Mouse (Mus musculus) embryo, embryonic 9.5 days (tissue): ENCODE results near the gene Rnf186.
A peak's percentile ranks its signal among the peaks of the same experiment; 100 is the strongest.
"Not testable (repeated sequence)": the region's sequence is repeated elsewhere in the genome, so short reads cannot be mapped to it uniquely, and the experiment has no call there.

Experiments
- DNase-seq: peaks from one replicate; pipeline ENCODE4 v3.0.0-alpha.2; 2017; ENCODE audit errors: extremely low spot score

Gene Rnf186

DNA sequence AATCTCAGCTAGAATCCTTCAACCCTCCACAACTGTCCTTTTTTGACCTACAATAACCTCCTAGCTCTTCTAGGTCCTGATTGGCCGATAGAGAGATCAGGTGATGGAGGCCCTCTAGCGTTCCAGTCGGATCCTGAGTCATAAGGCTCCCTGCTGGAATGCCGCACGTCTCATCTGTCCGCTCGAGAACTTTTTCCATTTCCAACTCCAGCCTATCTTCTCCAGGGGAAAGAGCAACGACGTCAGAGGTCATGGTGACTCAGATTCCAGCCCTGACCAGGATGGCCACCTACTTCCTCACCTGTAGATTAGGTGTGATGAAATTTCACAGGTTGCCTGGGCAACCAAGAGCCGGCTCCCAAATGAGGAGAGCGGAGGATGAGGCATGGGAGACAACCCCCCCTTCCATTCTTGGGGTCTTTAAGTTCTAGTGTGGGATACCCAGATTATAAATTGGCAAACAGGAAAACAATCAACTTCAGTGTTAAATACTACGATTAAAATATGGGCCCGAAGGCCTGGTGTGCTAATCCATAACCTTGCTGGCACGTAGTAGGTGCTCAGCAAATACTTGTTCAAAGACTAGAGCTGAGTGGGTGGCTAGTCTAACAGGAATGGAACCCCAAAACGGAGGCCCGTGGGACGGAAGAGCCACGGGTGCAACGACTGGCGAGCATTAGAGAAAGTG, 5.4 kb downstream of the Rnf186 start:
- peak; percentile 52 for DNase-seq

DNA sequence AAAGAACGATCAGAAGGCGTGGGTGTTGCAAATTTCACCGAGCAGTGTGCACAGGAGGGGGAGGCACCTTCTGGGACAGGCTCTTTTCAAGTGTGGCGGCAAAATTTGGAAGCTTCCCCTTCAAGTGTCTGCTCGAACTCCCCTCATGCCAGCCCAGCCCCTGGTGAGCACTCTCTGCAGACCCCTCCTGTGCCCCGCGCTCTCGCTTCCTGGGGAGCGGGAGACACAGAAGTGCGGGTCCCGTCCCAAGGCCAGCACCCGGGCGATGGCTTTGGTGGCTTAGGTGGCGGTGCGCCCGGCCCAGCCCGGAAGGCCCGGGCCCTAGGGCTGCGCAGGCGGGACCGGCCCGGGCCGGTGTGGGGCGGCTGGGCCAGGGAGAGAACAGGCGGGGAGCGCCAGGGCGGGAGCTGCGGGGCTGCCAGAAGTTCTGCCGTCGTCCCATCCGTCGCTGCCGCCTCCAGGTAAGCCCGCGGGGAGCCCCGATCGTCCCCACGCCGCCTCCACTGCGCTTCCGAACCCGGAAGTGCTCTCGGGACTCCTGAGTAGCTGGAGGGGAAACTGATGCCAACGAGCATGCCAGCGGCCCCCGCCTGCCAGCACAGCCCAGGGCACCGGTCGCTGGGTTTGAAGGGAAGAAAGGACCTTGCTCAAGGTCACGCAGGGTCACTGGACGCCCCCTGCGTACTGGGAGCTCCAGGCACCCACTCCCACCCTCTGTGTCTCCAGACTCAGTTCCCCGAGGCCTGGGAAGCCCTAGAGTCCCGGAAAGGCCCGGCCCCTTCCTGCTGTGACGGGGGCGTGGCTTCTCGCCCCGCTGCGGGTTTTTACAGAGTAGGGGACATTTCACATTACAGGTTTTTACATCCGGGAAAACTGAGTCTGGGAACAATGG, 6.2 kb downstream of the Rnf186 start, which contains the start of gene Tmco4:
TSS of gene Tmco4 (plus strand) at position 62 of the 892 bp plus-strand sequence.
- DNase-seq: peak; percentile 74

DNA sequence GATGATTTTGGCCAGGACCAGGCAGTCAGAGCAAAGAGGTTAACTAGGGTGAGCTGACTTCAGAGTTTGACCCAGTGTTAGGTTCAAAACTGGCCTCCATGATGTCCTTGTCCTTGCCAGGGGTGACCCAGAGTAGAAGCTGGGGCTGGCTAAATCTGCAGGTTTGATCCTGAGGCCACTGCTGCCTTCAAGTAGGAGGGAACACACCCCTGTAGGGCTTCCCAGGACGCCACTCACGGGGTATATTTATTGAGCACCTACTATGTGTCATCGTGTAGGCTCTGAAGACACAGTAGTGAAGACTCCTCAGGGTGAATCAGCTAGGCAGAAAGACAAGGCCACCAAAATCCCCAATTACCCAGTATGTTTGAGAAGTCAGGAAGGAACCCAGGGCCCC, 6.8 kb downstream of the Rnf186 start:
- DNase-seq: no peak

DNA sequence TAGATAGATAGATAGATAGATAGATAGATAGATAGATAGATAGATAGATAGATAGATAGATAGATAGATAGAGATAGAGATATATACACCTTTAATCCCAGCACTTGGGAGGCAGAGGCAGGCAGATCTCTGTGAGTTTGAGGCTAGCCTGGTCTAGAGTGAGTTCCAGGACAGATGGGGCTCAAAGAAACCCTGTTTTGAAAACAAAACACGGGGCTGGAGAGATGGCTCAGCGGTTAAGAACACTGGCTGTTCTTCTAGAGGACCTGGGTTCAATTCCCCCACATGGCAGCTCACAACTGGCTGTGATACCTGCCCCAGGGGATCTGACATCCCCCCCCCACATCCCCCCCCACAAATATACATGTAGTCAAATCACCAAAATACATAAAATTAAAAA, 7.6 kb downstream of the Rnf186 start:
- DNase-seq: not testable (repeated sequence)

DNA sequence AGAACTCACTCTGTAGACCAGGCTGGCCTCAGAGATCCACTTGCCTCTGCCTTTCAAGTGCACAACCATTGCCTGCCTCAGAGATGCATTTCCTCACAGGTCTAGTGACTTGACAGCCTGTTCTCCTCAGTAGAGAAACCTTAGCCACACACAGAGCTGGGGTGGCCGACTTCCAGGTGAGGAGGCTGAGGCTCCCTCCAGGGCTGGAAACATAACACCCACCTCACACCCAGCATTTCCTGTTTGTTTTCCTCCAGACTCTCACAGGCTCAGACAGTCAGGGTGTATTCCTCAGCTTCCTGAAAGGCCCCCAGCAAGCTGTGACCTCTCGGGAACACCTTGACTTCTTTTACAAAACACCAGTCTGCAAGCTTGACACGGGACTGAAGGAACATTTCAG, 8.3 kb downstream of the Rnf186 start:
- DNase-seq: no peak

DNA sequence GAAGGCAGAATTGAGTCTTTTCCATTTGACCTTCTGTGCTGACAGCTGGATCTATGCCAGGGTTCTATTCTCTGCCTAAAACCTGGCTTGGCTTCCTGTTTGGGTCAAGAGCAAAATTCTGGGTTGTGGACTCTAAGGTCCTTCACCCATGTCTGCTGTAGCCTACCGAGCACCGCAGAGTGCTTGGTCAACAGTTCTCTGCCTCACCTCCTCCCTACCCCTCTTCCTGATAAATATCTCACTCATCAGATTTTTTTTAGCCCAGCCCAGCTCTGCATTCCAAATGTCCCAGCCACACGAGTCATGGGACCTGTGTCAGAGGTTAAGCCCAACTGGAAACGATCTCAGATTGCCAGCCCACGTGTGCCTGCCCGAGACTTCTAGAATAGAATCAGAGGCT, 9.1 kb downstream of the Rnf186 start:
- no peak for DNase-seq

DNA sequence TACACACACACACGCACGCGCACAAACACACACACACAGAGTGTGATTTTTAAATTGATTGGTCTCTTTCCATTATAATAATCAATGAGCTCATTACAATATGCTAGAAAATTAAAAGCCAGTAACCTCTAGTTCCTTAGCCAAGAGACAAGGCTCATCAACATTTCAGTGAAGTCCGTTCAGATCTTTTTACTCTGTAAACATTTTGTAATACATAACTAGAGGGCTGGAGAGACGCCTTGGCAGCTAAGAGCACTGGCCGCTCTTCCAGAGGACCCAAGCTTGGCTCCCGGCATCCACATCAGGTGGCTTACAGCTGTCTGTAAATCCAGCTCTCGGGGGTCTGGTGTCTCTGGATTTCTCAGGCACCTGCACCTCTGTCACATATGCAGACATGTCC, 13.1 kb downstream of the Rnf186 start:
- no peak for DNase-seq

DNA sequence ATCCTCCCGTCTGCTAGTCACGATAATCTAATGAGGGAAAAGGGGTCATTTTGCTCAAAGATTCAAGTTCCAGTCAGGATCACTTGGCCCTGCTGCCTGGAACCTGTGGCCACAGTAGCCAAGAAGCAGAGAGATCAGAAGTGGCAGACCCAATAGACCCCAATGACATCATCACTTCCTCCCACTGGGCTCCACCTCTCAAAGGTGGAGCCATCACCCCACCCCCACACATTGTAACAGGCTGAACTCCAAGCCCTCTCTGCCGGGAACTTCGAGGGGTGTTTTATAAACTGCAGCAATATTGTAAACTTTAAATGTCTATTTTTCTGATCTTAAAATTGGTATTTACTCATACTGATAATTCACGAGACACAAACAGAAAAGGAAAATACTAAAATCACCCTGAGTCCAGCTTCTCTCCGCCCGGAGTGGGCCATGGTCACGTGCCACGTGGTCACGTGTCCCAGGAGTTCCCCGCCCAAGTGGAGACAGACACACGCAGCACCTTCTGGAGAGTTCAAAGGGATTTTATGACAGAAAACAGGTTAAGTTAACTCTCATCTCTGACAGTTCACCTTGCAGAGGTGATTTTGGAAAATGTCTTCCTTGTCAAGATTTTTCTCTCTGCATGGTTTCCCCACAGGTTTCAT, 14.0 kb downstream of the Rnf186 start:
- peak; percentile 52 for DNase-seq

DNA sequence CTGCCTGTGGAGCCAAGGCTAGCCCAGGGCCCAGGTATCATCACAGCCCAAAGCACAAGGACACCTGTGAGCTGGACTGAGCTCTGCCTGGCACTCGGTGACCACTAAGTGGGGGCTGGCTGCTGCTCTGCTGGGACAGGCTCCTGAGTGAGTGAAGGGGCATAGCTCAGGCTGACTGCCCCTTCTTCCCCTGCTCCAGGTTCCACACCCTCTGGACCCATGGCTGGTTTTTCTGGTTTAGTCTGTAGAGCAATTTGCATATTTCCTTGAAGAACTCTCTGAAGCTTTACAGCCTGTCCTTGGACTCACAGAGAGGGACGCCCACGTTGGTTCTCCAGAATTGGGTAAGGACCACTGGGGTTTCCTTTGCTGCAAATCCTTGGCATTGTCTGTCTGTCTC, 16.5 kb downstream of the Rnf186 start:
- no peak for DNase-seq

DNA sequence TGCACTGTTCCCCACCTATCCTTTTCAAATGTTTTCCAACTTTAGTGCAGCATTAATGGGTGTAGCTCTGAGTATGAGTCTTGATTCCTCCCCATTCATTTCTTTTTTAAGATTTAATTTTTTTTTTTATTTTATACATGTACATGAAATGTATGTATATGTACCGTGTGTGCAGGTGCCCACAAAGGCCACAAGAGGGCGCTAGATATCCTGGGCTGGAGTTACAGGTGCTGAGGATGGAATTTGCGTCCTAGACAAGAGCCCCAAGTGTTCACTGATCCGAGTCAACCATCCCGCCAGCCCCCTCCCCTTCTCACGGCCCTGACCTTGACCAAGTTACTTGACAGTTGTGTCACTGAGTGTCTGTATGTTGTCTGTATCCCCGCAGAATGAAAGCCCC, 17.8 kb downstream of the Rnf186 start:
- no peak for DNase-seq

DNA sequence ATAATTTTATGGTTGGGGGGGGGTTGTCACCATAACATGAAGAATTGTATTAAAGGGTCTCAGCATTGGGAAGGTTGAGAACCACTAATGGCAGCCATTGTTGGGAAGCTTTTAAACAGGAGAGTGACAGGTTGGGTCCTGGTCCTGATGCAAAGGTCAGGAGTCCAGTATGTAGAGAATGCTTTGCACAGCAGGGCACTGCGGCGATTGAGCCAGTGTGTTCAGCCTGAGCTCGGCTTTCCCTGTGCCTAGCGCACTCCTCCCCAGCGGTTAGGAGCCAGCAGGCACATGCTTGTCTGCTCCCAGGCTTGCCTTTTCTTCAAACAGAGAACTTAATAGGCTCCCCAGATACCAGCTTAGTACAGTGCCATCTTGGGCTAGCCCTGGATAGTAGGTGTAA, 19.4 kb downstream of the Rnf186 start:
- DNase-seq: peak; percentile 12

DNA sequence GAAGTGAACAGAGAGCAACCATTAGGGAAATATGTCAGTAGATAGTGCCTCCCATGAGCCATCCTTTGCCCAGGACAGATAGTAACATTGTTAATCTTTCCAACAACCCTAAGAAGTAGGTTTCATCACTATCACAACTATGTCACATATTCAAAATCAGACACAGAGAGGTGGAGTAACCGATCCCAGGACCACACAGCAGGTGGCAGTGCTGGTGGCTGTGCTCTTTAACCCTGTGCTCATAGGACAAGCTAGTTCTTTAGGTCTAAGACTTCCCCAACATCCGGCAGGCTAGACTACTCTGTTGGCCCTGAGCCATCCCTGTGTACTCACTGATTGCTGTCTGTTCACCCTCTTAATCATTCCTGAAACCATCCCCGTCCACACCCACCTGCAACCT, 27.5 kb downstream of the Rnf186 start:
- no peak for DNase-seq

DNA sequence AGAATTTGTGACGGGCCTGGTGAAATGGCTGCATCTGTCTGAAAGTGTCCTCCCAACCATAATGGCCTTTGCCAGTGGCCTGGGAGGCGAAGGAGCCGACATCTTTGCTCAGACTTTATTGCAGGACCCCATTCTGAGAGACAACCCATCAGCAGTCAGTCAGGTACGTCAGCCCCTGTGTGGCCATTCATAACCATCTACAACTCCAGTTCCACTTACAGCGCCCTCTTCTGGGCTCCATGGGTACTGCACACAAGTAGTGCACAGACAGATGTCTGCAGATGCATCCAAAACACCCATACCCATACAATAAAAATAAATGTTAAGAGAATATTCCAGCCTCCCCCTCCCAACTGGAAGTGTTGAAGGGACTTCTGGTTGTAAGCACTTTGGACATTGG, 29.5 kb downstream of the Rnf186 start:
- DNase-seq: no peak

DNA sequence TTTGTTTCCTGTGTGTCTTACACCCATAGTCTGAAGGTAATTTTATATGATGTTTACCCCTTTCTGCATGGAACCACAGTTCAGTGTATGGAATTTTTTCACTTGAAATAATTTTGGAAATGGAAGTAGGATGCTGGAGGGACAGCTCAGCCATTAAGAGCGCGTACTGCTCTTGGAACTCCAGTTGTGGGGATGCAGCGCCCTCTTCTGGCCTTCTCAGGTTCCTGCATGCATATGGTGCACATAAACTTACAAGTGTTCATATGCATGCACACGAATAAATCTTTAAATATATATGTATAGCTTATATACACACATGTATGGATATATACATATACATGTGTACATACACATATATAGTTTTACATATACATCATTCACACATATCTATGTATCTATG, 30.2 kb downstream of the Rnf186 start:
- no peak for DNase-seq

DNA sequence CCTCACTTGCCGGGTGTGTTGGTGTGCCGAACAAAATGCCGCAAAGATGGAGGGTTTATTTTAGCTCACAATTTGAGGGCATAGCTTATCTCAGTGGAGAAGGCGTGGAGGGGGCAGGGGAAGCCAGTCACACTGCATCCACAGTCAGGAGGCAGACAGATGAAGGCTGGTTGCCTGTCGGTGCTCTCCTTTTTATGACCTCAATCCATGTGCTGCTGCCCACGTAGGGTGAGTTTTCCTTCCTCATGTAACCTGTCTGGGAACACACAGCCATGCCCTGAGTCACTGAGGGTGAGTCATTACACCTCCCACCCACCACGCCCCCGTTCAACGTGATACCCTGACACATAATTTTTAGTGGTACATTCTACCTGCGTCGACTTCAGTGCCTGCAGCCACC, 31.7 kb downstream of the Rnf186 start:
- no peak for DNase-seq

DNA sequence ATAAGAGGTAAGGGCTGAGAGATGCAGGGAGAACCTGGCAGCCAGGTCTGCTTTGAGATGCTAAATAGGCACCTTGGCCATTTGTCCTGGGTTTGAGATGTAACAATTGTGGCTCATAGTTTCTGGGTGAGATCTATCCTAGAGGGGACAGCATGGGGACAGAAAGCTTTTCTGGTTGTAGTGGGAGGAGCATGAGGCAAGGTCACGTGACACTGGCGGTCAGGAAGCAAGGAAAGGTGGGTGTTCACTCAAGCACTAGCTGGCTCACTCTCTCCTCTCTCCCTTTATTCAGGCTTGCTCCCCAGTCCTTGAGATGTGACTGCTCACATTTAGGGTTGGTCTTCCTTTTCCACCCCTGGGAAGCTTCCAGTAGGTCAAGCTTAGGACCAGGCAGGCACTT, 34.1 kb downstream of the Rnf186 start:
- no peak for DNase-seq

DNA sequence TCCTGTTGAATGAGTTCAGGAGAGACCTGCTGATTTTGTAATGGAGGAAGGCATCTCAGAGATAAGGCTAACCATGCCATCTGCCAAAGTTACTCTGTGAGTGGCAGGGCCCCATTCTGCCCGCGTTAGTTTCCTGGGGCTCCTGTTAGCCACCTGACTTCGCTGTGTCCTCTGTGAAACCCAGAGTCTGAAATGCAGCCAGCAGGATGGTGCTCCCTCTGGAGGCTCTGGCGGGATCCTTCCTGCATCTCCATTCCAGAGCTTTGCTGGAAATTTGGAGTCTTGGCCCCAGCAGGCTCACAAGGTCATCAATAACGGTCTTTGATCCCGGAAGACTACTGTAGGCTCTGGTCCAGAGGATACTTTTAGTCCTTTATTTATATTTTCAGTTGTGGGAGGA, 34.5 kb downstream of the Rnf186 start:
- no peak for DNase-seq

DNA sequence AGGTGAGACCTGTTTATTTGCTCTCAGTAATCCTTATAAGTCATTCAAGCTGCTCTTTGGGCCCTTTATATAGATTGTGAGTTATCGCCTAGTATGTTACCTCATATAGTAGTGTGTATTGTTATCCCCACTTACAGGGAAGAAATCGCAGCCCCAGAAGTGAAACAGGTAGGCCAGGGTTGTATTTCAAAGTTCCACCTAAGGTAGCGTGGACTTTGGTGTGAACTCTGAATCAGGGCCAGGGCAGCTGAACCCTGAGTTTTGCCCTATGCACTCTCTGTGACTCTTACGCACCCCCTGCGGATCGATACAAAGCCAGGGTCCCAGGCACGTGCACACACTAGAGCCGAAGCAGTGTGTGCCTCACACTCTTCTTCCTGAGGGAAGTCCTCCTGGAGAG, 37.2 kb downstream of the Rnf186 start:
- DNase-seq: no peak

DNA sequence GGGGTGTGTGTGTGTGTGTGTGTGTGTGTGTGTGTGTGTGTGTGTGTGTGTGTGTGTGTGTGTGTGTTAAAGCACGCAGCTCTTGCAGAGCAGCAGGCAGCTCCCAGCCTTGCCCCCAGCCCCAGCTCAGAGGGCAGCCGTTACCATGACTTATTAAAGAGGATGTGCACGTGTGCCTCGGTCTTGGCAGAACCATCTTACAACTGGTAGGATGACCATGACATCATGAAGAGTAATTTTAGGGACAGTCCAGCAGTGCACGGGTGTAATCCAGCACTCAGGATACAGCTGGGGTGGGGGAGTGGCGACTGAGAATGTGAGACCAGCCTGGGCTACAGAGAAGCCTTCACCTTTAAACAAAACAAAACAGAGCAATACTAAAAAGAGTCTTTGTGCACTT, 38.3 kb downstream of the Rnf186 start:
- no peak for DNase-seq

DNA sequence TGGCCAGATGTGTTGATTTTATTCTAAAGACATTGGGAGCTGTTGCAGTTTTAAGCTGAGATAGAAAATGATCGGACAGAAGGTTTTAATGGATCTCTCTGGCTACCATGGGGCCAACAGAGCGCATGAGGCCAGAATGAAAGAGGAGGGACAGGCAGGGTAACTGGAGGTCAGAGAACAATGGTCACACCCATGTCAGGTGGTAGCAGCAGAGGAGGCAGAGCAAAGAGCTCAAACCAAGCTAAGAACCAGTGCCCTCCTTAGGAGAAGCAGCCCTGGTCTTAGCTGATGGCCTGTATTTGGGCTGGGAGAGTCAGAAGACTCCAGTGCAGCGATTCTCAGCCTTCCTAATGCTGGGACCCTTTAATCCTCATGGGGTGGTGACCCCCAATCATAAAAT, 40.4 kb downstream of the Rnf186 start:
- no peak for DNase-seq

DNA sequence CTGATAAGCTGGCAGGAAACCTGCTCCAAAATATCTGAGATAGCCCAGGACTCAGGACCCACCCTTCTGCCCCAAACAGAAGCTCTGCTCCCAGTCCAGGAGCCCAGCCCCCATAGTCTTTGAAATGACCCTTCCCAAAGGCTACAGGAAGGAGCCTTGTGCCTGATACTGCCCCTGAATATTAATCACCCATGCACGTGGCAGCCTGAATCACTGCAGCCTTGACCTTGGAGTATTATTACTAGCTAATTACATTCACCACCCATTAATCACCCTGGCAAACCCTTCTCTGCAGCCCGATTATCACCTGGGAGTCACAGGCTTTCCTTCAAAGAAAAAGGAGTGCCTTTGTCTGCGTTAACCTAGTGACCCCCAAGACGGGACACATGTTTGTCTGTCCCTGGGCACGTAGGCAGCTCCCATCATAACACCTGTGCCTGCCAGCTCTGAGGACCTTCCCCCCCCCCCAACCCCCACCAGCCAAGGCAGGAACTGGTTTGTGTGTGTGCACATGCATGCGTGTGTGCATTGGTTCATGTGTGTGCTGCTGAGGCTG, 41.1 kb downstream of the Rnf186 start:
- DNase-seq: no peak

DNA sequence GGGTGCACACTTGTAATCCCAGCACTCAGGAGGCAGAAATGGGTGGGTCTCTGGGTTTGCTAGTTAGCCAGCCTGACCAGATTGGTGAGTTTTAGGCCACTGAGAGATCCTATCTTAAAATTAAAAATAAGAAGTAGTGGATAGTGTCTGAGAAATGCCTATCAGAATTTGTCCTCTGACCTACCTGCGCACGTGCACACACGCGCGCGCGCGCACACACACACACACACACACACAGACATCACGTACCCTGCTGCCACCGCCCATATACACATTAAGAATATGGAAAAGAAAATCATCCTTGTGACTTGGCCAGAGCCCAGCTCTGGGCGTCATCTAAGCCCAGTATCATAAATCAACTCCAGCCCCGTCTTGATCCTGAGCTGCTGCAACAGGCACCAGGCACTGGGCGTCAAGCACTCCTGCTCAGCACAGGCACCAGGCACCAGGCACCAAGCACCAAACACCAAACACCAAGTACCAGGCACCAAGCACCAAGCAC, 44.3 kb downstream of the Rnf186 start:
- no peak for DNase-seq
